Mouse (Mus musculus) MEL (cell line): ENCODE data around the gene Zc3hc1. TPM values are rescaled to one million over a fixed set of nuclear protein-coding genes. Genes with fewer than 3 reads are reported as not detected.

Experiments used
- DNase-seq: peaks from one replicate; pipeline ENCODE4 v3.0.0; 2011; ENCODE audit warnings: low read depth, low spot score
- H3K27ac ChIP-seq: 2 replicates; pipeline ENCODE4 v1.5.1; 2012; ENCODE audit warnings: low read depth, mild to moderate bottlenecking, control low read depth, low read length, moderate library complexity; ENCODE audit not compliant: control insufficient read depth
- H3K27me3 ChIP-seq, 2 experiments: fragments of 150-350 bp in 1 of 2; sonication (generic) in 1 of 2; 2 replicates each; pipeline ENCODE4 v1.6.1; 2012; ENCODE audit warnings: low read length in 2 of 2, mild to moderate bottlenecking in 2 of 2, improper control_type of control experiment in 1 of 2, moderate library complexity in 1 of 2; ENCODE audit not compliant: insufficient read depth in 2 of 2, control insufficient read depth in 1 of 2
- H3K36me3 ChIP-seq, 2 experiments: 2 replicates each; pipeline ENCODE4 v1.6.1; 2012 to 2014; ENCODE audit warnings: low read length in 2 of 2, improper control_type of control experiment in 1 of 2, inconsistent platforms in 1 of 2, mild to moderate bottlenecking in 1 of 2; ENCODE audit not compliant: insufficient read depth in 2 of 2, control insufficient read depth in 1 of 2
- H3K4me1 ChIP-seq, 2 experiments: fragments of 150-350 bp in 1 of 2; sonication (generic) in 1 of 2; 2 replicates each; pipeline ENCODE4 v1.6.1; 2012; ENCODE audit warnings: low read length in 2 of 2, improper control_type of control experiment in 1 of 2, mild to moderate bottlenecking in 1 of 2; ENCODE audit not compliant: insufficient read depth in 2 of 2, control insufficient read depth in 1 of 2
- H3K4me3 ChIP-seq, 2 experiments: fragments of 150-350 bp in 1 of 2; sonication (generic) in 1 of 2; 2 replicates each; pipeline ENCODE4 v1.5.1; 2012; ENCODE audit warnings: low read depth in 2 of 2, low read length in 2 of 2, mild to moderate bottlenecking in 2 of 2, moderate library complexity in 2 of 2, control low read depth in 1 of 2, improper control_type of control experiment in 1 of 2; ENCODE audit not compliant: control insufficient read depth in 1 of 2, insufficient read depth in 1 of 2
- H3K79me2 ChIP-seq: 2 replicates; pipeline ENCODE4 v1.6.1; 2012; ENCODE audit warnings: mild to moderate bottlenecking, low read length, moderate library complexity; ENCODE audit not compliant: control insufficient read depth, poor library complexity, insufficient read depth
- H3K9ac ChIP-seq: 2 replicates; pipeline ENCODE4 v1.6.1; 2012; ENCODE audit warnings: low read depth, mild to moderate bottlenecking, control low read depth, low read length, moderate library complexity; ENCODE audit not compliant: control insufficient read depth, poor library complexity, severe bottlenecking
- H3K9me3 ChIP-seq: fragments of 150-350 bp; sonication (generic); replicated peaks from 2 replicates; pipeline ENCODE4 v1.6.1; 2012; ENCODE audit warnings: mild to moderate bottlenecking, low read length, improper control_type of control experiment, moderate library complexity; ENCODE audit not compliant: insufficient read depth
- CHD1 ChIP-seq: IDR thresholded peaks from 2 replicates; pipeline ENCODE4 v1.6.1; 2012; ENCODE audit warnings: low read depth, mild to moderate bottlenecking, inconsistent platforms, low read length, improper control_type of control experiment
- E2F4 ChIP-seq: IDR thresholded peaks from 2 replicates; pipeline ENCODE4 v1.6.1; 2011; ENCODE audit warnings: low read depth, low read length, improper control_type of control experiment, borderline replicate concordance
- ELF1 ChIP-seq: IDR thresholded peaks from 2 replicates; pipeline ENCODE4 v1.6.1; 2014; ENCODE audit warnings: low read depth, mild to moderate bottlenecking, inconsistent platforms, low read length, improper control_type of control experiment, moderate library complexity
- EP300 ChIP-seq, 2 experiments: IDR thresholded peaks; 2 replicates each; pipeline ENCODE4 v1.6.1; 2011; ENCODE audit warnings: improper control_type of control experiment in 2 of 2, low read length in 2 of 2, low read depth in 1 of 2, mild to moderate bottlenecking in 1 of 2
- ETS1 ChIP-seq: IDR thresholded peaks from 2 replicates; pipeline ENCODE4 v1.6.1; 2012; ENCODE audit warnings: low read depth, mild to moderate bottlenecking, inconsistent platforms, low read length, improper control_type of control experiment, moderate library complexity
- GATA1 ChIP-seq: IDR thresholded peaks from 2 replicates; pipeline ENCODE4 v1.6.1; 2011; ENCODE audit warnings: low read depth, low read length, improper control_type of control experiment
- HCFC1 ChIP-seq: IDR thresholded peaks from 2 replicates; pipeline ENCODE4 v1.6.1; 2012; ENCODE audit warnings: low read depth, mild to moderate bottlenecking, inconsistent platforms, low read length, improper control_type of control experiment, moderate library complexity
- MAFK ChIP-seq: IDR thresholded peaks from 2 replicates; pipeline ENCODE4 v1.6.1; 2011; ENCODE audit warnings: low read depth, mild to moderate bottlenecking, low read length, improper control_type of control experiment, borderline replicate concordance
- MAX ChIP-seq: IDR thresholded peaks from 2 replicates; pipeline ENCODE4 v1.6.1; 2011; ENCODE audit warnings: low read length, improper control_type of control experiment
- MAZ ChIP-seq: IDR thresholded peaks from 2 replicates; pipeline ENCODE4 v1.6.1; 2012; ENCODE audit warnings: low read depth, mild to moderate bottlenecking, inconsistent platforms, low read length, improper control_type of control experiment
- MYB ChIP-seq: IDR thresholded peaks from 2 replicates; pipeline ENCODE4 v1.6.1; 2011; ENCODE audit warnings: mild to moderate bottlenecking, low read depth, low read length, improper control_type of control experiment
- POLR2A ChIP-seq, 2 experiments: IDR thresholded peaks; 2 replicates each; pipeline ENCODE4 v1.6.1; 2011 to 2012; ENCODE audit warnings: low read length in 2 of 2, mild to moderate bottlenecking in 2 of 2, control low read depth in 1 of 2, improper control_type of control experiment in 1 of 2, low read depth in 1 of 2, moderate library complexity in 1 of 2; ENCODE audit not compliant: control insufficient read depth in 1 of 2, insufficient read depth in 1 of 2, poor library complexity in 1 of 2
- POLR2AphosphoS2 ChIP-seq: IDR thresholded peaks from 2 replicates; pipeline ENCODE4 v1.6.1; 2011; ENCODE audit warnings: low read length, improper control_type of control experiment
- POLR2AphosphoS5 ChIP-seq: IDR thresholded peaks from 2 replicates; pipeline ENCODE4 v1.6.1; 2012; ENCODE audit warnings: low read depth, borderline replicate concordance, mild to moderate bottlenecking, inconsistent platforms, low read length, moderate library complexity, mixed read lengths
- RAD21 ChIP-seq: IDR thresholded peaks from 2 replicates; pipeline ENCODE4 v1.6.1; 2011; ENCODE audit warnings: mild to moderate bottlenecking, low read depth, low read length, improper control_type of control experiment
- RCOR1 ChIP-seq: IDR thresholded peaks from 2 replicates; pipeline ENCODE4 v1.6.1; 2012; ENCODE audit warnings: low read depth, mild to moderate bottlenecking, inconsistent platforms, low read length, improper control_type of control experiment
- SMC3 ChIP-seq: IDR thresholded peaks from 2 replicates; pipeline ENCODE4 v1.6.1; 2011; ENCODE audit warnings: low read depth, low read length, improper control_type of control experiment
- TBP ChIP-seq: IDR thresholded peaks from 2 replicates; pipeline ENCODE4 v1.8.0; 2011; ENCODE audit warnings: low read depth, low read length, improper control_type of control experiment
- UBTF ChIP-seq: IDR thresholded peaks from 2 replicates; pipeline ENCODE4 v1.6.1; 2012; ENCODE audit warnings: low read depth, mild to moderate bottlenecking, inconsistent platforms, low read length, improper control_type of control experiment, moderate library complexity, borderline replicate concordance; ENCODE audit not compliant: insufficient read depth
- USF1 ChIP-seq: IDR thresholded peaks from 2 replicates; pipeline ENCODE4 v1.6.1; 2014; ENCODE audit warnings: low read depth, mild to moderate bottlenecking, inconsistent platforms, low read length, improper control_type of control experiment, moderate library complexity
- ZC3H11A ChIP-seq: IDR thresholded peaks from 2 replicates; pipeline ENCODE4 v1.6.1; 2012; ENCODE audit warnings: low read depth, mild to moderate bottlenecking, inconsistent platforms, low read length, improper control_type of control experiment
- ZNF384 ChIP-seq: IDR thresholded peaks from 2 replicates; pipeline ENCODE4 v1.6.1; 2012; ENCODE audit warnings: low read depth, mild to moderate bottlenecking, inconsistent platforms, low read length, improper control_type of control experiment
- polyA plus RNA-seq, 2 experiments: library from polyadenylated mRNA; stranded (reverse) in 1 of 2; unstranded in 1 of 2; fragments of >175 nt in 1 of 2; fragments of >200 nt in 1 of 2; gene quantifications; 2 replicates each; pipeline versions ENCODE4 v1.2.1 to v1.2.4; 2012; ENCODE audit warnings: low replicate concordance in 2 of 2, low read depth in 1 of 2; ENCODE audit not compliant: insufficient read length in 2 of 2, insufficient read depth in 1 of 2, missing spikeins in 1 of 2
- total RNA-seq: library from RNA; depleted of rRNA; stranded (reverse); fragments of 300-350 nt; gene quantifications from 2 replicates; pipeline ENCODE4 v1.2.3, GENCODE M21; 2012

Zc3hc1 gene
- total and polyA plus RNA-seq, 3 experiments, result 59.8 to 87.7 TPM; not detected in 1

- no peak overlapping the region for H3K27ac ChIP-seq
- H3K27me3 ChIP-seq, result no peaks in the 10 kb centered on the region
- H3K9me3 ChIP-seq, result no peaks in the 10 kb centered on the region
- H3K79me2 ChIP-seq, result peaks cover 30% of the 10 kb centered on the region
- peaks cover 0 to 10% of the 10 kb centered on the region in 2 experiments; a peak in 3 of 4 replicates for H3K36me3 ChIP-seq
- H3K9ac ChIP-seq, result no peak overlapping the region
- H3K4me1 ChIP-seq, result peaks cover 0 to 6% of the 10 kb centered on the region in 2 experiments; a peak in 1 of 4 replicates
- no peak for DNase-seq
- no peak for TF ChIP-seq POLR2AphosphoS2
- TF ChIP-seq ELF1, result no peak
- TF ChIP-seq TBP, result no peak
- no peak for TF ChIP-seq ZNF384
- TF ChIP-seq GATA1, result no peak
- TF ChIP-seq MAZ, result no peak
- TF ChIP-seq E2F4, result no peak
- TF ChIP-seq MAFK, result no peak
- TF ChIP-seq UBTF, result no peak
- TF ChIP-seq MAX, result no peak
- no peak overlapping the region for H3K4me3 ChIP-seq
Measured at GRCm38 (mm10) chr6:30408276-30408675, 17.4 kb upstream of the Zc3hc1 start.

- Histone ChIP-seq H3K9me3 (no peaks in the 10 kb centered on the region), H3K36me3 (peaks cover 0 to 17% of the 10 kb centered on the region in 2 experiments; a peak in 2 of 4 replicates), H3K27ac (no peak overlapping the region), H3K4me1 (peaks cover 0 to 10% of the 10 kb centered on the region in 2 experiments; a peak in 2 of 4 replicates), H3K27me3 (no peaks in the 10 kb centered on the region), H3K79me2 (peaks cover 36% of the 10 kb centered on the region), H3K9ac (no peak overlapping the region), H3K4me3 (no peak overlapping the region)
- no peak for DNase-seq
- TF ChIP-seq ELF1, result no peak
- TF ChIP-seq USF1, result no peak
- no peak for TF ChIP-seq RAD21
- no peak for TF ChIP-seq HCFC1
- TF ChIP-seq POLR2A (IDR thresholded peaks at IDR 0.05; ENCODE audit: control insufficient read depth in 1 of 2, insufficient read depth in 1 of 2, low read depth in 1 of 2, low read length in 2 of 2, poor library complexity in 1 of 2), result no peak
- TF ChIP-seq GATA1, result no peak
- no peak for TF ChIP-seq SMC3
- TF ChIP-seq MAZ, result no peak
- TF ChIP-seq POLR2AphosphoS2, result no peak
- no peak for TF ChIP-seq CHD1
- no peak for TF ChIP-seq EP300 (IDR thresholded peaks at IDR 0.05; ENCODE audit: low read depth in 1 of 2, low read length in 2 of 2)
- TF ChIP-seq ZNF384, result no peak
- no peak for TF ChIP-seq ZC3H11A
- no peak for TF ChIP-seq RCOR1
- no peak for TF ChIP-seq ETS1
- no peak for TF ChIP-seq MYB
- TF ChIP-seq E2F4, result no peak
- no peak for TF ChIP-seq POLR2AphosphoS5
Measured at GRCm38 (mm10) chr6:30404671-30405070, 13.8 kb upstream of the Zc3hc1 start.
